Mouse (Mus musculus): Measurements from ENCODE around the gene Thada.

Thada gene

GRCm38 (mm10) chr17:84435012-84435411, 31.0 kb downstream of the Thada start:
- no peak for DNase-seq

- DNase-seq = no peak
Measured at GRCm38 (mm10) chr17:84434233-84434632, 31.8 kb downstream of the Thada start.

- no peak for DNase-seq
Measured at GRCm38 (mm10) chr17:84431991-84432390, 34.0 kb downstream of the Thada start.

GRCm38 (mm10) chr17:84424258-84424657, 41.7 kb downstream of the Thada start:
- no peak for DNase-seq

GRCm38 (mm10) chr17:84422916-84423315, 43.1 kb downstream of the Thada start:
- DNase-seq = no peak

GRCm38 (mm10) chr17:84422001-84422785, 43.8 kb downstream of the Thada start:
- DNase-seq = peak in 1 of 2 experiments; percentile 9

GRCm38 (mm10) chr17:84421042-84421441, 45.0 kb downstream of the Thada start:
- peak in 1 of 2 experiments; percentile 9 for DNase-seq

- DNase-seq = no peak
Measured at GRCm38 (mm10) chr17:84420276-84420639, 45.7 kb downstream of the Thada start.

- DNase-seq = no peak
Measured at GRCm38 (mm10) chr17:84419326-84420275, 46.4 kb downstream of the Thada start.

- DNase-seq = no peak
Measured at GRCm38 (mm10) chr17:84415936-84416335, 50.1 kb downstream of the Thada start.

GRCm38 (mm10) chr17:84408731-84409130, 57.3 kb downstream of the Thada start:
- DNase-seq = no peak

- no peak for DNase-seq
Measured at GRCm38 (mm10) chr17:84405616-84406015, 60.4 kb downstream of the Thada start.

- no peak for DNase-seq
Measured at GRCm38 (mm10) chr17:84401796-84402195, 64.2 kb downstream of the Thada start.

- DNase-seq = no peak
Measured at GRCm38 (mm10) chr17:84399431-84399830, 66.6 kb downstream of the Thada start.

- no peak for DNase-seq
Measured at GRCm38 (mm10) chr17:84390026-84390425, 76.0 kb downstream of the Thada start.

GRCm38 (mm10) chr17:84386176-84386575, 79.8 kb downstream of the Thada start:
- DNase-seq = no peak

- no peak for DNase-seq
Measured at GRCm38 (mm10) chr17:84385696-84386095, 80.3 kb downstream of the Thada start.

GRCm38 (mm10) chr17:84384661-84385060, 81.3 kb downstream of the Thada start:
- no peak for DNase-seq

GRCm38 (mm10) chr17:84380340-84380739, 85.7 kb downstream of the Thada start:
- no peak for DNase-seq

GRCm38 (mm10) chr17:84376882-84377281, 89.1 kb downstream of the Thada start:
- DNase-seq = no peak

GRCm38 (mm10) chr17:84372411-84373045, 93.5 kb downstream of the Thada start:
- DNase-seq = no peak

- no peak for DNase-seq
Measured at GRCm38 (mm10) chr17:84370385-84370784, 95.6 kb downstream of the Thada start.

- DNase-seq = no peak
Measured at GRCm38 (mm10) chr17:84369769-84370168, 96.2 kb downstream of the Thada start.

Data from kidney, adult 8-10 months (tissue).